Mouse (Mus musculus): ENCODE measurements around the gene Kif1c.

The Kif1c gene

DNA sequence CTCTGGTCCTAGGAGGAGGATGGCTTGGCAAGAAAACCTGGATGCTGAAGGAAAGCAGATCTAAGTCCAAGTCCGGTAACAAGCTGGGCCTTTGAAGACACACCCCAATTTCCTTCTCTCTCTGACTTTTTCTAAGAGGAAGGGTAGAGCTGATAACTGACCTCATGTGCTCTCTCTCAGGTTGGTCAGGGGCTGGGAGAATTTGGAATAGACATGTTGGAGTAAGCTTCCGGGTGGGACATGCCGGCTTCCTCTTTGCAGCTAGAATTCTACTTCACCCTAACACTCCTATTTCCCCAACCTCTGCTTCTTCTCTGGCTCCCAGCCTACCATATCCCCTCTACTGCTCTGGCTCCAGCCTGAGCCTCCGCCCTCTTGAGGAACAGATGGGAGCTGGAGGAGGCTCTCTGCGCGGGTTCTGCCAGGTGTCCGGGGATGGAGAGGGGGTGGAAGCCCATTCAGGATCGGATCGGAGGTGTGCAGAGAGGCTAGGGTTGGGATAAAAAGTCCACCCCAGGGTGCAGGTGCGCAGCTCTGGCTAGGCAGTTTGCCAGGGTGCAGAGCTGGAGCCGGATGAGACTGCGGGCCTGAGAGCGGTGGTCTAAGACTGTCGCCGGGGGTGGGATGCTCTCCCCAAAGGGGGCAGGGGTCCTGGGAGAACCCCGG is 13.3 kb upstream of the Kif1c start:
- in situ Hi-C loops (cut with MboI, MseI): loop anchor here in 1 of 2 experiments (5.0 kb wide), 1 partner anchor 65 kb away; no protein-coding TSS in a partner anchor

DNA sequence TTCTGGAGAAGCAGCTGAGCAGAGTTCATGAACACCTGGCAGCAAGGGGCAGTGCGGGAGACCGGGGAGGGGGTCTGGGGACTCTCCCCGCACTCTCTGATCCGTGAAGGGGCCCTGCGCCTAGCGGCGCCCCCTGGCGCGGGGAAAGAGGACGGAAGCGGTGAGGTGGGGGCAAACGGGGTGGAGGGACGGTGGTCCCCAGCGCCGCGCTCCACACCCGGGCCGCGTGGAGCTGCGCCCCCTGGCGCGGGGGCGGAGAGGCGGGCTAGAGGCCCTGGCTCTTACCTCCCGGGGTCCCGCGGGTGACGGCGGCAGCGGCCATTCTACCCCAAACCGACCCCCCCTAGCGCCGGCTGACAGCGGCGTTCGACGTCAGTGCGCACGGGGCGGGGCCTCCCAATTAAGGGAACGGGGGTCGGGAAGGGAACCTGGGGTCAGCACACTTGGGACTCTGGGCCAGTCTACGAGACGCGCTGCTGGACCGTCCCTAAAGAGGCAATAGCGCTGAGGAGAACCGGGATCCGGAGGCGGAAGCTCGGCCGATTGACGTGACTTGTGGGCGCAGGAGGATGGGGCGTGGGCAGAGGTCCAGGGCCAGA is 12.6 kb upstream of the Kif1c start, which contains the start of gene Camta2:
Gene Camta2 (minus strand): TSS at position 505 of the 599 bp plus-strand sequence.
- in situ Hi-C loops (cut with MboI, MseI): loop anchor here in 1 of 2 experiments (5.0 kb wide), 1 partner anchor 65 kb away; no protein-coding TSS in a partner anchor

DNA sequence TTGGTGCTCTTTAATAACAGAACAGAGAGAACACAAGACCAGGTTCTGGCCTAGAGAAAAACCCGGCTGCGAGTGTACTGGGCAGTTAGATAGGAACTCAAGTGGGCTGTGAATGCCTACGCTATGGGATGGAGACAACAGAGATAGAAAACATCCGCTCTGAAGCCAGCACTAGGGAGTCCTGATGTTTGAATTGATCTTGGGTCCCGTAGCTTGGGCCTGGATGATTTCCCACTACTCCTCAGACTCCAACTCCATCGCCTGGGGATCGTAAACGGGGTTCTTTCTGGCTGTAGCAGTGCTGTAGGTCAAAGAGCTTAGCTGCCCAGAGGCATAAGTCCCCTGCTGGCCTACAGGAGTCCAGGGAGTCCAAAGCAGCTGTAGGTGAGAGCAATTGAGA is 12.0 kb upstream of the Kif1c start:
- in situ Hi-C loops (cut with MboI, MseI): loop anchor here in 1 of 2 experiments (5.0 kb wide), 1 partner anchor 64 kb away; no protein-coding TSS in a partner anchor

DNA sequence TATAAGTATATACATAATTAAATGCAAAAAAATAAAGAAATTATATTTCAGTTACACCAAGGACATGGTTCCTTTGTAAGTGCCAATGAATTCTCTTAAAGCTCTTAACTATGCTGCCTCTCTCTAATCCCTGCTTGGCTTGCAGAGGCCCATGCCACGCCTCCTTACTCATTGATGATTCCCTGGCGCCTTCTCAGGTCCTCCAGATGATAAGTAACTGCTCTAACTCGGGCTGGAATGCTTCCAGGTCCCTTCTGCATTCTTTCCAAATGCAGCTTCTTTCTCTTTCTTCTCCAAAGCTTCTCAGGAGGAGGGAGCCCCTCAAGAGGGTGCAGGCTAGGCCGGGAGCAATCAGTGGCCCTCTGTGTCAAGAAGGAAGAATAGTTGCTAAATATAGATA is 10.8 kb upstream of the Kif1c start:
- in situ Hi-C loops (cut with MboI, MseI): loop anchor here in 1 of 2 experiments (5.0 kb wide), 1 partner anchor 63 kb away; no protein-coding TSS in a partner anchor

DNA sequence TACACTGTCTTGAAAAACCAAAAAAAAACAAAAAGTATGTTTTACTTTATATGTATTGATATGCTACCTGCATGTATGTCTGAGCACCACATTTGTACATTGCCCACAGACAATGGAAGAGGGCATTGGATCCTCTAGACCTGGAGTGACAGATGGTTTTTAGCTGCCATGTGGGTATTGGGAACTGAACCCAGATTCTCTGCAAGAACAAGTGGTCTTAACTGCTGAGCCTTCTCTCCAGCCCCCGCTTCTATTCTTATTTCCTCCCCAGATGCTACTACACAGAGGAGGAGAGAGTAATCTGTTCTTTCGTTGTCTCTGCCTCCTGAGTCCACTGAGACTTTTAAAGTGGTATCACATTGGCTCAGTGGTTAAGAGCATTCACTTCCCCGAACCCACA is 6.8 kb upstream of the Kif1c start:
- in situ Hi-C loops (cut with MboI, MseI): no loop called here

DNA sequence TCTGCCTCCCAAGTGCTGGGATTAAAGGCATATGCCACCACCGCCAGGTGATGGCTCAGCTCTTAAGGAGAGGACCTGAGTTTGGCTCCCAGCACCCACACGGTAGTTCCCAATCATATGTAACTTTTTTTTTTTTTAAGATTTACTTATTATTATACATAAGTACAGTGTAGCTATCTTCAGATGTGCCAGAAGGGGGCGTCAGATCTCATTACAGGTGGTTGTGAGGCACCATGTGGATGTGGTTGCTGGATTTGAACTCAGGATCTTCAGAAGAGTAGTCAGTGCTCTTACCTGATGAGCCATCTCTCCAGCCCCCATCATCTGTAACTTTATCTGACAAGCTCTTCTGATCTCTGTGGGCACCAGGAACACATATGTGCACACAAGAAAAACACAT is 3.0 kb upstream of the Kif1c start:
- in situ Hi-C loops (cut with MboI, MseI): no loop called here

DNA sequence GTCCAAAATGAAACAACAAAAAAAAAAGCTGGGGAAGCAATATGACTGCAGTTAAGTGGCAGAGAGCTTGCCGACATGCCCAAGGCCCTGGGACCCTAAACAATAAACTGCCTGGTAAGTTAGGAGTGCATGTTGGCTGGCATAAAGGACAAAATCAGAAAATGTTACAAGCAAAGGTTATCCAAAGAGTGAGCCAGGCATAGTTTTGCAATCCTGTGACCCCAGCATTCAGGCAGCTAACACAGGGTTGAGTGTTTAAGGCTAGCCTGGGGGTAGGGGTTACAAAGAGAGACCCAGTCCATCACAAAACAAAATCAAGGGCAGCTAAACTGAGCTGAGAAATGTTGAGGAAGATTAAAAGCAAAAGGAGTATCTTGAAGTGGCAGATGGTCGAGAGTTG is 1.3 kb upstream of the Kif1c start:
- in situ Hi-C loops (cut with MboI, MseI): no loop called here

DNA sequence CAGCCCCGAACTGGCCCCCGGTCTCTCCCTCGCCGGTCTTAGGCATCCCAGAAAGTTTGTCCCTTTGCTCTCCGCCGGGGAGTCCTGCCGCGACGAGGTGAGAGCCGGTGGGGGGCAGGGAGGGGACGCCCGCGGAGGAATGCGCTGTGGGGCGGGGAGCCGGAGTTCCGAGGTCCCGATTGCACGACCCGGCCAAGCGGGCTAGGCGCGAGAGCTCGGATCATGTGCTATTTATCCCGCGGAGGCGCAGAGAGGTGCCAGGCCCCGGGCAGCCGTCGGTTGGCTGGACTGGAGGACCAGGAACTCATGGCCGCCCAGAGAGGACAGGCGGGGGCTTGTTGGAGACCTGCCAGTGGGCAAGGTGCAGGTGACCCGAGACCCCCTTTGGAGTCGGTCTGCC is 265 bp downstream of the Kif1c start:
- in situ Hi-C loops (cut with MboI, MseI): no loop called here

DNA sequence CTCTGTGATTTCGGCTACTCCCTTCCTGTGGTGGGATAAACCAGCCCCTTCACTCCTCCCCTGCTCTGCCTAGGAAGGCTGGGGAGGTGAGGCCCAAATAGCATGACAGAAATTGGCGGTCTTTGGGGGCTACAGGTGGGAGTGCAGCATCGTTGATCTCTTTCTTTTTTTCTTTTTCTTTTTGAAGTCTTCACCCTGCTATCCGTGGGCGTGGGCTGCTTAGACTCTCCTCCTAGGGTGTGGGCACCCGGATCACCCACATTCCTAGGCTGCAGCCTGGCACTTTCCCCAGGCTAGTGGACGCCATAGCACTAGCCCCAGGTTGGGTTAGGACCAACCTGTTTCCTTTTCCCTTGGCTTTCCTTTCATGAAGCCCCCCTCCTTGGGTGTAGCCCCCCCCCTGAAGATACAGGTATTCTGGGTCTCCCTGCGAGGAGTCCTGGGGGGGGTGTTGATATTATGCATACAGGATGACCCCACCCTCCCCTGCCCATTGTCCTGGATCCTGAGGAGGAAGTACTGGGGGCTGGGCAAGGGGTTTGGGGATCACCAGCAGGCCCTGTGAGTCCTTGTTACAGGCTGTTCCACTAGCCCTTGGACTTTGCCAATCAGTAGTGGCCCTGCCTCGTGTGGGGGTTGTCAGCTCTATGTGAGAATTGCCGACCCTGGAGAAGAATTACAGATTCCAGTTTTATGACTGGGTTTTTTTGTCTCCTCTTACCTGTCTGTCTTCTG is 1.0 kb downstream of the Kif1c start:
- in situ Hi-C loops (cut with MboI, MseI): no loop called here

DNA sequence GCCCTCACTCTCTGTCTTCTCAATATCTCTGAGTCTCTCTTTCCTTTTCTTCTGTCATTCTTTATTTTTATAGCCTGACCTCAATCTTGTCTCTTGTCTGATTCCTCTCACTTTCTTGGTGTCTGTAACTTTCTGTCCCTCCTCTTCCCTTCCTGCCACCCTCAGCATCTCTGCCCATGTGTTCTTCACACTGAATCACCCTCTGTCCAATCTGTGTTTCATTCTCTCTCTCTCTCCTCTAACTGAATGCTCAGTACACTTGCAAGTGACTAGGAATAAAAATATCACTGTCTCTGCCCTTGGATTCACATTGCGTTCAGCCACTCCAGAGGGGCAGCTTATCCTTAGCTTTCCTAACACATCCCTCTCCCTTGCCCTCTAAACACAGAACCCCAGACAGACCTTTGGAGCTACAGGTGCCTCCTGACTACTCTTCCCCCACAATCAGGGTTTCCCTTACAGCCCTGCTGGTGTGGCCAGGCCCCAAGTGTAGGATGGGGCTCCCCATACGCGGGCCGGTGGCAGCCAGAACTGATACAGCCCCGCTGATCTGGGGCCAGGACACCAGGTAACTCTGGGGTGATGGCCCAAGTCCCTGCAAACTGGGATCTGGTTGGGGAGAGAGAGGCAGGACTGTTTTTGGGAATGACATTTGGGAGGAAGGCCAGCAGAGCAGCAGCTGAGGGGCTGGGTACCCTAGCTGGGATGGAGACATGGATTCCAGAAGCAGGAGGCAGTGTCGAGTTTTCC is 1.8 kb downstream of the Kif1c start:
- in situ Hi-C loops (cut with MboI, MseI): no loop called here

DNA sequence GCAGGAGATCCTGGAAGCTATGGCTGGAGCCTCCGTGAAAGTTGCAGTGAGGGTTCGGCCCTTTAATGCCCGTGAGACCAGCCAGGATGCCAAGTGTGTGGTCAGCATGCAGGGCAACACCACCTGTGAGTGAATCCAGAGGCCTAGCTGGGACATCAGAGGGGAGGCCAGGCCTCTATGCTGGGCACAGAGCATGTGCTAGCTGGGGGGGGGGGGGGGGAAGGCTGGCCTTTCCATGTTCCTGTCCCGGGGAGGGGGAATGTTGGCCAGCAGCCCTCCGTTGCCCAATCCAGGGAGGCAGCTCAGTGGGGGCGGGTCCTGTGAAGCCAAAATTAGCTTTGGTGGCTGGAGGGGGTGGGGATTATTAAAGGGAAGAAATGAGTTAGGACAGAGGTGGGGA is 2.4 kb downstream of the Kif1c start:
- in situ Hi-C loops (cut with MboI, MseI): no loop called here

DNA sequence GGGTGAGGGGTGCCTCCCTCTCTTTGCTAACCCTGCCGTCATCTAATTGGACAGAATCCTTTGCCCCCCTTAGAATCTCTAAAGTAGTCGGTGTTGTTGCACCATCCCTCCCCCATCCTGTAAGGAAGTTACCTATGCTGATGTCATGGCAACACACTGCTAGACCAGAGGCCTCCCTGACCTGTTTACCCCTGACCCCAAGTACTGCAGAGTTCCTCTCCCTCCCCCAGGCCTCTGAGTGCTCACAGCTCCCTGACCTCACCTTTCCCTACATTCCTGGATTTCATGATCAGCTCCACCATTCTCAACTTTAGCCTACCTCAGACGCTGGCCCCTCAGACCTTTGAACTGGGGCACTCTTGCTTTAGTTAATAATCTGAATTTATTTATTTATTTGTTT is 5.8 kb downstream of the Kif1c start:
- in situ Hi-C loops (cut with MboI, MseI): no loop called here

DNA sequence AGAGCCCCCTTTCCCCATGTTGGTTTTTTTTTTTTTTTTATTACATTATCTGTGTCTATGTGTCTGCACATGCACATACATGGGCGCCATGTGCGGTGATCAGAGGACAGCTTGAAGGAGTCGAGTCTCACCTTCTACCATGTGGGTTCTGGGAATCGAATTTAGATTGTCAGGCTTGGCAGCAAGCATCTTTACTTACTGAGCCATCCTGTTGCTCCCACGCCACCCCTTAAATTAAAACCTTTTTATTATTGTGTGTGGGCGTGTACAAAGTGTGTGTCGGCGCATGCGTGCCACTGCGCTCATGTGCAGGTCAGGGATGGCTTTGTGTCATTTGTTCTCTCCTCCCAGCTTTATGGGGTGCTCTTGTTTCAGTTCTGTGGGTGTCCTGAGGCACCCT is 10.7 kb downstream of the Kif1c start:
- in situ Hi-C loops (cut with MboI, MseI): no loop called here

DNA sequence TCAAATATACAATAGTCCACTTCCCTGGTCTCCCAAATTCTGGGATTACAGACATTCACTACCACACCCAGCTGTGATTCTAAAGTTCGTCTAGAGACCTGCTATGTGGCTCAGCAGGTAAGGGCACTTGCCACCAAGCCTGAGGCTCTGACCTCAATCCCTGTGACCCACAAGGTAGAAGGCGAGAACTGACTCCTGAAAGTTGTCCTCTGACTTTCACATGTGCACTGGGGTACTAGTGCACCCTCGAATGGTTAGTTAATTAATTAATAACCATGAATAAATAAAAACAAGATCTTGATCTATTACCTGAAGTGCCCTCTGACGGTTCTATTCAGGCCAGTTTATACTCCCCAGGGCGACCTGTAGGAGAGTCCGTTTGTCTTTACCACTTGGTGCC is 12.9 kb downstream of the Kif1c start:
- in situ Hi-C loops (cut with MboI, MseI): no loop called here

DNA sequence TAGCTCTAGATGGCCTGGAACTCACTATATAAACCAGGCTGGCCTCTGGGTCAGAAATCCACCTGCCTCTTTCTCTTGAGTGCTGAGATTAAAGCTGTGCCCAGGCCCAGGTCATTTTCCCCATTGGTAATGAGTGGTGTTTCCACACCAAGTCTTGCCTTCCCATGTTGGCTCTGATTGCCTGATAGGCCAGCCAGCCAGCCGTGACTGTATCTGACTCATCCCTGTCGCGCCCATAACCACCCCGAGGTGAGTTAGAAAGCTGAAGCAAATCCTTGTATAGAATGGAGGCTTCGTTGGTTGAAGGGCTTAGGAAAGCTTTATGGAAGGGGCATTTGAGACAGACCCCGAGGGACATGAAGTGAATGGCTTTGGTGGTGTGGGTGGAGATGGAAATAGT is 15.5 kb downstream of the Kif1c start:
- in situ Hi-C loops (cut with MboI, MseI): no loop called here

DNA sequence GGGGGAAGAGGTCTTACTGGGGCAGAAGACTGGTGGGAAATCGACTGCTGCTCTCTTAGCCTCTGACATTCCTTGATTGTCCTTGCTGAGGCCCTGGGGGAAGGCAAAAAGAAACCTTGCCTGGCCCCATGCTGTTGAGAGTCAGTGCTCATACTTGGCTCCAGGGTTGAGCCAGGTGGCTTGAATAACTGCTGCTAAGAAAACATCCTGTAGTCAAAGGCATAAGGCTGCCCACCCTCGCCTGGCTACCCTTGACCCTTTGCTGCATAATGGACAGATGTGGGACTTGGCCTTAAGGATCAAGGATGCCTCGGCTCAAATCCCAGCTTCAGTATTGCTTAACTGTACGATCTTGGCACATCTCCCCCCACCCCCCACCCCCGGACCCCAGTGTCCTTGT is 18.1 kb downstream of the Kif1c start:
- in situ Hi-C loops (cut with MboI, MseI): no loop called here

DNA sequence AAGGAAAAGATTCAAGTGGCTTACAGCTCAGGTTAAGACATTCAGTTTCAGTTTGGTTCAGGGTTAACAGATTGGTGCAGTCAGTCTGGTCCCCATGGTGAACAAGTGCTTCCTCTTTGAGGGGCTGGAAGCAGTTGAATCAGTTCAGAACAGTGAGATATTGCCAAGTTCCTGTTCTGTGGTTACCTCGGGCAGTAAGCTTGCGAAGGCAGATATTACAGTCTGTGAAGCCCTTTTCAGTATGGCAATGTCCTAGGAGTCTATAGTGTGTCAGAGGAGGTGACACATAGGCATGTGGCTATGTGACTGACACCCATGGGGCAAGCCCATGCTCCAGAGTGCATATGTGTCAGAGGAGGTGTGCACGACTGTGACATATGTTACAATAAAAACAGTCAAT is 20.2 kb downstream of the Kif1c start:
- in situ Hi-C loops (cut with MboI, MseI): loop anchor here in 1 of 2 experiments (5.0 kb wide), 1 partner anchor 688 kb away; no protein-coding TSS in a partner anchor

DNA sequence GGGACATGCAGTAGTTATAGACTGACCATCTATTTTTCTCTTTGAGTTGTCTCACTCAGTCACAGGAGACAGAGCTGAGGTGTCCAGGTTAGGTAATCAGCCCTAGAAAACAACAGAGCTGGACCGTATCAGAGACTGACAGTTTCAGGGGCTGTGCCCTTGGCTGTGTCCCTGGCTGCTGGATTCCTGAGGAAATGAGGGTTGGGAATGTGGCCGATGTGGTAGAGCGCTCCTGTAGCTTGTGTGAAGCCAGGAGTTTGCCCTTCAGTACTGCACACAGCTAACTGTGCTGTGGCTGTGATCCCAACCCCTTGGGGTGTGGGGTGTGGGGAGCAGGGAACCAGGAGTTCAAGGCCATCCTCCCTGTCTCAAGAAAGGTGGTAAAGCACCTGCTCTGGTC is 20.7 kb downstream of the Kif1c start:
- in situ Hi-C loops (cut with MboI, MseI): loop anchor here in 1 of 2 experiments (5.0 kb wide), 1 partner anchor 689 kb away; no protein-coding TSS in a partner anchor

DNA sequence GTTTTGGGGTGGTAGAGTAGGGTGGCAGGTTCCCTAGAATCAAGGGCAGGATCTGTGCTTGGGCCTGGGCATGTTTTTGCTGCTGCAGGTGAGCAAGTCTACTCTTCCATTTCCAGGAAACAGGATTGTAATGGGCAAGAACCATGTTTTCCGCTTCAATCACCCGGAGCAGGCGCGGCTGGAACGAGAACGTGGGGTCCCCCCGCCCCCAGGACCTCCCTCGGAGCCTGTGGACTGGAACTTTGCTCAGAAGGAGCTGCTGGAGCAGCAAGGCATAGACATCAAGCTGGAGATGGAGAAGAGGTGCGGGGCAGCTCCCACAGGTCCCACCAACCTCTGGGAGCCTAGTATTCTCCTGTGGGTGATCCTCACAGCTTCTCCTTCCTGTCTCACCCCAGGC is 24.4 kb downstream of the Kif1c start:
- in situ Hi-C loops (cut with MboI, MseI): loop anchor here in 1 of 2 experiments (5.0 kb wide), 1 partner anchor 692 kb away; no protein-coding TSS in a partner anchor

DNA sequence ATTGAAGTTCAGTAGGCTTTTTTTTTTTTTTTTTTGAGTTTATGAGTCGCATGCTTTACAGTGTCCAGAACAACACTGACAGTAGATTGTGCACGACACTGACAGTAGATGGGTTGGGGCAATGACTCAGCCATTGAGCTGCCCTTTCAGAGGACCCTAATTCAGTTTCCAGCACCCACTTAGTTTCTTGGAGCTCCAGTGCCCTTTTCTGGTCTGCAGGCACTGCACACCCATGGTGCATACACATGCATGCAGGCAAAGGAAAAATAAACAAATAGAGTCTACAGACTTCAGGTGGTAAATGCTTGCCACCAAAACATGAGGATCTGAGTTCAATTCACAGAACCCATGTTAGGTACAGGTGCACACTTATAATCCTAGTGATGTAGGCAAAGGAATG is 26.2 kb downstream of the Kif1c start:
- in situ Hi-C loops (cut with MboI, MseI): no loop called here

DNA sequence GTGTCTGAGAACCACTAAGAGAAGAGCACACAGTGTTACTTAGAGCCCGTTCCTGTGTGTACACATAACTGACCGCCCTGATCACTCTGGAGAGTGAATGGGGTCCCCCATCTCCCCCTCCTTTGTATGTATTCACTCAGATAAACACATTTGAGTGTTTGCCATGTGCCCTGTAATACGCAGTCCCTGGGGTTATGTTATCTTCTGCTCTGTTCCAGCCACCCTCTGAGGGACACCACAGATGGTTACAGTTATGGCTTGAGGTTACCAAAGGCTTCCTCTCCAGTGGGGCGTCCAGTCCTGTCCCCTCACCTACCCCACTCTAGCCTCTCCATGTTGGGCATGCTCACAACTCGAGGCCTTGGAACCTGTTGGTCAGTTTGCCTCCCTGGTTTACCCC is 27.0 kb downstream of the Kif1c start:
- in situ Hi-C loops (cut with MboI, MseI): no loop called here
